34 mouse cellular contexts compared by ENCODE assay signal in the genomic region with DNA sequence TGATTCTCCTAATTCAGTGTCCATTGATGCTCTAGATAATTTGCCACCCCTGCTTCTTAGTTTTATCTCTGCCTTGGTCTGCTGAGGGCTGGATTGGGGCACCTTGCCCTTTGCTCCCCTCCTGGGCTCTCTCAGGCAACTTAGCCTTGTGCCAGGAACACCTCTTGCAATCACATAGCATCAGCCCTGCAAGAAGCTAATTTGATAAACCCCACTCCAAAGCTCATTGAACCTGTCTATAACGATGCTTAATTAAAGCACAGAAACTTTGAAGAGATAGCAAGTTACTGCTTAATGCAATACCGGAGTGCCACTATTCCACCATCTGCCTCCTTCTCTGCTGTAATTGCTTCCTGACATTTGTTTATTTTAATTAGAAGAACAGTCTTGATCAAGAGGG. TPM values are rescaled to one million over a fixed set of nuclear protein-coding genes. Genes with fewer than 3 reads are reported as not detected.
"Had no signal": no experiment of that assay in that cellular context is flagged by ENCODE, and none has a peak within 500 bp of the region (broad histone marks: within the 10 kb centered on the region; RNA-seq: fewer than 3 reads in every experiment).

No protein-coding gene starts in this region.

- H3K4me3 ChIP-seq: limb, embryonic 10.5 days; limb, embryonic 12.5 days; limb, embryonic 13.5 days; limb, embryonic 15.5 days; liver, embryonic 12.5 days; liver, embryonic 13.5 days; liver, embryonic 15.5 days; lung, embryonic 15.5 days; megakaryocyte, embryonic 14.5 days; midbrain, embryonic 10.5 days; midbrain, embryonic 12.5 days; midbrain, embryonic 15.5 days; myocyte; neural tube, embryonic 12.5 days had no signal

- H3K4me2 ChIP-seq: limb, embryonic 12.5 days; limb, embryonic 13.5 days; limb, embryonic 15.5 days; liver, embryonic 11.5 days; liver, embryonic 12.5 days; liver, embryonic 13.5 days; liver, embryonic 15.5 days; lung, embryonic 14.5 days; lung, embryonic 15.5 days; midbrain, embryonic 12.5 days; midbrain, embryonic 15.5 days; neural tube, embryonic 12.5 days had no signal

- ATAC-seq: liver, embryonic 12.5 days; liver, postnatal 0 days; lung, postnatal 0 days; midbrain, embryonic 15.5 days; midbrain, embryonic 16.5 days had no signal

- H3K27ac ChIP-seq: limb, embryonic 10.5 days; limb, embryonic 12.5 days; limb, embryonic 13.5 days; limb, embryonic 15.5 days; liver, embryonic 12.5 days; liver, embryonic 13.5 days; liver, embryonic 14.5 days; liver, embryonic 15.5 days; lung, embryonic 15.5 days; macrophage; midbrain, embryonic 10.5 days; midbrain, embryonic 12.5 days; midbrain, embryonic 15.5 days; neural tube, embryonic 12.5 days had no signal

- H3K9ac ChIP-seq: limb, embryonic 12.5 days; limb, embryonic 13.5 days; limb, embryonic 15.5 days; liver, embryonic 12.5 days; liver, embryonic 13.5 days; liver, embryonic 14.5 days; liver, embryonic 15.5 days; liver, postnatal 0 days; lung, embryonic 14.5 days; lung, embryonic 15.5 days; midbrain, embryonic 12.5 days; midbrain, embryonic 15.5 days; neural tube, embryonic 12.5 days had no signal

- H3K9me3 ChIP-seq: limb, embryonic 10.5 days; limb, embryonic 12.5 days; limb, embryonic 13.5 days; limb, embryonic 15.5 days; liver, embryonic 12.5 days; lung, embryonic 15.5 days; midbrain, embryonic 10.5 days; midbrain, embryonic 12.5 days; midbrain, embryonic 15.5 days; neural tube, embryonic 12.5 days had no signal

- H3K36me3 ChIP-seq: limb, embryonic 10.5 days; limb, embryonic 12.5 days; limb, embryonic 13.5 days; limb, embryonic 15.5 days; liver, embryonic 12.5 days; liver, embryonic 13.5 days; liver, embryonic 15.5 days; lung, embryonic 15.5 days; midbrain, embryonic 10.5 days; midbrain, embryonic 12.5 days; midbrain, embryonic 15.5 days; neural tube, embryonic 12.5 days had no signal

- H3K4me1 ChIP-seq: limb, embryonic 10.5 days; limb, embryonic 12.5 days; limb, embryonic 13.5 days; limb, embryonic 15.5 days; liver, embryonic 12.5 days; liver, embryonic 13.5 days; liver, embryonic 15.5 days; lung, embryonic 15.5 days; megakaryocyte, embryonic 14.5 days; midbrain, embryonic 10.5 days; midbrain, embryonic 12.5 days; midbrain, embryonic 15.5 days; neural tube, embryonic 12.5 days had no signal

- H3K27me3 ChIP-seq: limb, embryonic 12.5 days; limb, embryonic 13.5 days; limb, embryonic 15.5 days; liver, embryonic 12.5 days; liver, embryonic 13.5 days; liver, embryonic 15.5 days; lung, embryonic 15.5 days; megakaryocyte, embryonic 14.5 days; midbrain, embryonic 12.5 days; midbrain, embryonic 15.5 days; neural tube, embryonic 12.5 days had no signal

- DNase-seq: left cerebral cortex, postnatal 4 days; liver; liver, embryonic 13.5 days; liver, postnatal 0 days; lung, adult 18-20 months; lung, adult 2 months; lung, embryonic 14.5 days; lung, postnatal 10 days; lung, postnatal 14 days; lung, postnatal 36 days; lung, postnatal 4 days; midbrain, embryonic 14.5 days had no signal

RNA-seq across cellular contexts. Expression of gene Nrxn3, which starts 42.1 kb away (rescaled TPM):
- total RNA-seq: megakaryocyte progenitor cell, adult 5-6 weeks; megakaryocyte, adult 5-6 weeks; megakaryocyte-erythroid progenitor cell, adult 5-6 weeks; monocyte, adult 5-6 weeks had no signal
- polyA plus RNA-seq: macrophage had no signal
